Mouse (Mus musculus) hindbrain, embryonic 14.5 days (tissue): ENCODE measurements around the gene Rpl13a. TPM values are rescaled to one million over a fixed set of nuclear protein-coding genes. Genes with fewer than 3 reads are reported as not detected.
A peak's percentile ranks its signal among the peaks of the same experiment; 100 is the strongest.
"Not testable (repeated sequence)": the region's sequence is repeated elsewhere in the genome, so short reads cannot be mapped to it uniquely, and the experiment has no call there.

Experiments used
- ATAC-seq: fragments of 200-750 bp; cut with Nextera tagmentation; 2 replicates; pipeline ENCODE4 v1.8.0; 2017; ENCODE audit warnings: moderate number of reproducible peaks, mild to moderate bottlenecking, moderate TSS enrichment, moderate library complexity; ENCODE audit not compliant: low FRiP score
- DNase-seq: peaks from one replicate; pipeline ENCODE4 v3.0.0-alpha.2; 2015; ENCODE audit warnings: low spot score
- H3K27ac ChIP-seq: fragments of 300-500 bp; sonication (generic); 2 replicates; pipeline ENCODE4 v1.5.1; 2014; ENCODE audit warnings: mild to moderate bottlenecking, moderate library complexity
- H3K27me3 ChIP-seq: fragments of 300-500 bp; sonication (generic); 2 replicates; pipeline ENCODE4 v1.6.1; 2014; ENCODE audit warnings: mild to moderate bottlenecking, low read length, mixed read lengths; ENCODE audit not compliant: control insufficient read depth, insufficient read depth
- H3K36me3 ChIP-seq: fragments of 300-500 bp; sonication (generic); replicated peaks from 2 replicates; pipeline ENCODE4 v1.6.1; 2014; ENCODE audit not compliant: control insufficient read depth, insufficient read depth
- H3K4me1 ChIP-seq: fragments of 300-500 bp; sonication (generic); replicated peaks from 2 replicates; pipeline ENCODE4 v1.6.1; 2014; ENCODE audit warnings: antibody characterized with exemption, low read length, mixed read lengths; ENCODE audit not compliant: control insufficient read depth, insufficient read depth
- H3K4me2 ChIP-seq: fragments of 300-500 bp; sonication (generic); replicated peaks from 2 replicates; pipeline ENCODE4 v1.6.1; 2014; ENCODE audit warnings: mild to moderate bottlenecking, moderate library complexity
- H3K4me3 ChIP-seq: fragments of 300-500 bp; sonication (generic); replicated peaks from 2 replicates; pipeline ENCODE4 v1.5.1; 2014; ENCODE audit warnings: mild to moderate bottlenecking, low read length
- H3K9ac ChIP-seq: fragments of 300-500 bp; sonication (generic); 2 replicates; pipeline ENCODE4 v1.6.1; 2014
- H3K9me3 ChIP-seq: fragments of 300-500 bp; sonication (generic); 2 replicates; pipeline ENCODE4 v1.6.1; 2016; ENCODE audit warnings: low read length; ENCODE audit not compliant: control insufficient read depth
- WGBS: fragments of 180-500 bp; shearing (Covaris S2); extraction: QIAGEN DNeasy Blood & Tissue Kit; methylation state at CpG from one replicate; pipeline ENCODE4 v1.1.7; 2014; 5-methylcytosine and 5-hydroxymethylcytosine counted together
- polyA plus RNA-seq: library from polyadenylated mRNA; unstranded; fragments of >200 nt; fragmentation: Nextera tagmentation; extraction: Ambion mirVana; gene quantifications from 2 replicates; pipeline ENCODE4 v1.2.1, GENCODE M21; 2014

The Rpl13a gene
- polyA plus RNA-seq, 1 experiment from 2014 or later, result 835 TPM

DNA sequence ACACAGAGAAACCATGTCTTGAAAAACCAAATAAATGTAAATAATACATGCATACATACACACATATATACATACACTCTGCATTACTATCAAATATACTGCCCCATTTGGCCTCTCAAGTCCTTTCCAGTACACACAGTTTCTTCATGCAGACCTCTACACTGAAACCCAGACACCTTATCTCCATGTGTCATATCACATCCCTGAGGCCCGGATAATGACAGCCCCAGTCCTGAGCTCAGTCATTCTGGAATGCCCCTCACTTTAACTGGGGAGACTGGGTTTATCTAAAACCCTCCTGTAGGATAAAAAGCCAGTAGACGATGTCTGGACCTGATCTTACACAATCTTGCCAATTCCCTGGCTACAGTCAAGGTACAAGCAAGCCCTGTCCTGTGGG is 15.1 kb downstream of the Rpl13a start:
- WGBS, result 90% methylated on average over 2 of the region's 2 CpGs
- Histone ChIP-seq H3K4me1 (no peaks in the 10 kb centered on the region), H3K9me3 (no peaks in the 10 kb centered on the region), H3K27me3 (no peaks in the 10 kb centered on the region), H3K4me2 (no peak overlapping the region), H3K36me3 (peaks cover 10% of the 10 kb centered on the region), H3K27ac (no peak overlapping the region), H3K9ac (no peak overlapping the region), H3K4me3 (no peak overlapping the region)
- no peak for ATAC-seq
- DNase-seq, result no peak

DNA sequence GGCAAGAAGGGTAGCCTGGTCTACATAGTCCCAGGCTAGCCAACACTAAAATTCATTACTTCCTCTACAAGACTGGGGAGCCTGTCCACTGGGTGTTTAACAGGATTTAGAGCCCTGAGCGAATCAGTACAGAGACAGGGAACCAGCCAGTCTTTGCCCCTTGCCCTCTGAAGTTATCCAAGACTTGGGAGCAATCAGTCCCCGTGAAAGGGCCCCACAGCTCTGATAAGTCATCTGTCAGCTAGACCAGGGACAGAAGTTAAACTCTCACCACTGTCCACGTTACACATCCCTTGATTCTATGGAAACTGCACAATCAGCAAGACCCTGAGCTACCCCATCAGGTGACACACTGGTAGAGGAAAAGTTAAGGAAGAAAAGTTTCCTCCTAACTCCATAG is 16.0 kb downstream of the Rpl13a start:
- Histone ChIP-seq H3K36me3 (0 out of 2 replicates have a peak, but pooled peaks cover under 1% of the 10 kb centered on the region), H3K27ac (no peak overlapping the region), H3K4me2 (no peak overlapping the region), H3K9me3 (no peaks in the 10 kb centered on the region), H3K4me1 (no peaks in the 10 kb centered on the region), H3K9ac (no peak overlapping the region), H3K27me3 (no peaks in the 10 kb centered on the region), H3K4me3 (no peak overlapping the region)
- no peak for ATAC-seq
- WGBS, result 73% methylated on average over 3 of the region's 3 CpGs
- DNase-seq, result no peak

DNA sequence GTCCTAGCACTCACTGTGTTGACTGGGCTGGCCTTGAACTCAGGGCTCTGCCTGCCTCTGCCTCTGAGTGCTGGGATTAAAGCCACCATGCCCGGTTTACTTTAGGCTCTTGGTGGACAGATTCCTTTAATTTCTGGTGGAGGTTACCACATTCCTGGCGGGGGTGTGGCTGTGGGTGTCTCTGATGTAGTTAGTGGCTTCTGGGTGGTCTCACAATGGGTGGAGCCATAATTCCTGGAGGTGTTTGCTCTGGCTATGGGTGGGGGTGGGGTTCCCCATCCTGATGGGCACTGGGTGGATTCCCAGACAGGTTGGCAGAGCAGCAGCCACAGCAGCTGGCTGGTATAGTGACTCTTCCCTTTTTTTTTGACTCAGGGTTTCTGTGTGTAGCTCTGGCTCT is 16.6 kb downstream of the Rpl13a start:
- Histone ChIP-seq H3K9me3 (no peaks in the 10 kb centered on the region), H3K27ac (no peak overlapping the region), H3K27me3 (no peaks in the 10 kb centered on the region), H3K4me1 (no peaks in the 10 kb centered on the region), H3K4me3 (no peak overlapping the region), H3K4me2 (no peak overlapping the region), H3K9ac (no peak overlapping the region), H3K36me3 (no peaks in the 10 kb centered on the region)
- DNase-seq (no peak), ATAC-seq (no peak)
- 75% methylated on average over 2 of the region's 2 CpGs for WGBS

DNA sequence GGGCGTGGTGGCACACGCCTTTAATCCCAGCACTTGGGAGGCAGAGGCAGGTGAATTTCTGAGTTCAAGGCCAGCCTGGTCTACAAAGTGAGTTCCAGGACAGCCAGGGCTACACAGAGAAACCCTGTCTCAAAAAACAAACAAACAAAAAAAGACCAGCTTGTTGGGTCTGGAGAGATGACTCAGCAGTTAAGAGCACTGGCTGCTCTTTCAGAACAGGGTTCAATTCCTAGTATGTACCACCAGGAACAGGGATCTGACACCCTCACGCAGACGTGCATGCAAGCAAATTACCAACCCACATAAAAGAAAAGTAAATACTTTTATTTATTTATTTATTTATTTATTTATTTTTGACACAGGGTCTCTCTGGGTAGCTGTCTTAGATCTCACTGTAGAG is 18.5 kb downstream of the Rpl13a start:
- not testable (repeated sequence) for ATAC-seq, H3K4me2 ChIP-seq, H3K9ac ChIP-seq, H3K36me3 ChIP-seq, H3K4me1 ChIP-seq, H3K9me3 ChIP-seq, DNase-seq, H3K27me3 ChIP-seq, H3K4me3 ChIP-seq, H3K27ac ChIP-seq
- 88% methylated on average over 4 of the region's 4 CpGs for WGBS

DNA sequence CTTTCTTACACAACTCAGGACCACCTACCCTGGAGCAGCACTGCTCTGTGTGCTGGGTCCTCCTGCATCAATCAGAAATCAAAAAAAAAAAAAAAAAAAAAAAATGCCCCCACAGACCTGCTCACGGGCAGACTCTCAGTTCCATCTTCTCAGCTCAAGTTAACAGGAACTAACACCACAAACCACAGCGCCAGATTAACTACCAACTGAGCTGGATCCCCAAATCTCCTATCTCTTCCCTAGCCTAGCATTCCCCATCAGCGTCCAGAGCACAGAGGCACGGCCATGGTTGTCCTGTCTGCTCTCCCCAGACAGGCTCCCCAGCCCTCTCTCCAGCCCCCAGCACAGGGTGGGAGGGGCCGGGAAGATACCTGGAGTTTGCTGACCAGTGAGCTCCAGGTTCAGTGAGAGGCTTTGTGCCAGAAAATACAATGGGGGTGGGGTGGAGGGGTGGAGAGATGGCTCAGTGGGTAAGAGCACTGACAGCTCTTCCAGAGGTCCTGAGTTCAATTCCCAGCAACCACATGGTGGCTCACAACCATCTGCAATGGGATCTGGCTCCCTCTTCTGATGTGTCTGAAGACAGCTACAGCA is 21.4 kb downstream of the Rpl13a start:
- WGBS, result 54% methylated on average over 5 of the region's 5 CpGs

DNA sequence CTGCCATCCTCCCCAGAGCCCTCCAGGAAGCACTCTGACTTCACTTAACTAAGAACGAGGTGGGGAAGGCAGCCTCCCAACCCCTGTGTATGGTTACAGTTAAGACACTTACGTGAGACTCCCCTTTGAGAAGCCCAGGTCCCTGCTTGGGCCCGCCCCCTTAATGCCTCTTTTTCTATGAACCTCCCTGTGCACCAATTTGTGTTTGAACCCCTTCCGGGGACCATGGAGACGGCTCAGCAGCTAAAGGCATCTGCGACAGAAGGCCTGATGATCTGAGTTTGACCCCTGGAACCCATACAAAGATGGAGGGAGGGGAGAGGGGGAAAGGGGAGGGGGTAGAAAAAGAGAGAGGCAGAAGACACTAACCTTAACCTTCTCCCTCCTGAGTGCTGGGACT is 22.1 kb downstream of the Rpl13a start:
- no peak for ATAC-seq
- H3K36me3 ChIP-seq, result no peaks in the 10 kb centered on the region
- 19% methylated on average over 6 of the region's 6 CpGs for WGBS
- H3K4me1 ChIP-seq, result no peaks in the 10 kb centered on the region
- no peak overlapping the region for H3K4me2 ChIP-seq
- H3K4me3 ChIP-seq, result no peak overlapping the region
- H3K9ac ChIP-seq, result no peak overlapping the region
- DNase-seq, result no peak
- H3K9me3 ChIP-seq, result no peaks in the 10 kb centered on the region
- no peaks in the 10 kb centered on the region for H3K27me3 ChIP-seq
- H3K27ac ChIP-seq, result no peak overlapping the region

More for the DNA sequence above, 21.4 kb downstream of the Rpl13a start:
- no peaks in the 10 kb centered on the region for H3K36me3 ChIP-seq
- no peak overlapping the region for H3K4me2 ChIP-seq
- ATAC-seq (no peak), DNase-seq (no peak)
- H3K27ac ChIP-seq, result no peak overlapping the region
- no peaks in the 10 kb centered on the region for H3K27me3 ChIP-seq
- H3K4me1 ChIP-seq, result no peaks in the 10 kb centered on the region
- no peaks in the 10 kb centered on the region for H3K9me3 ChIP-seq
- H3K4me3 ChIP-seq, result no peak overlapping the region
- H3K9ac ChIP-seq, result no peak overlapping the region

DNA sequence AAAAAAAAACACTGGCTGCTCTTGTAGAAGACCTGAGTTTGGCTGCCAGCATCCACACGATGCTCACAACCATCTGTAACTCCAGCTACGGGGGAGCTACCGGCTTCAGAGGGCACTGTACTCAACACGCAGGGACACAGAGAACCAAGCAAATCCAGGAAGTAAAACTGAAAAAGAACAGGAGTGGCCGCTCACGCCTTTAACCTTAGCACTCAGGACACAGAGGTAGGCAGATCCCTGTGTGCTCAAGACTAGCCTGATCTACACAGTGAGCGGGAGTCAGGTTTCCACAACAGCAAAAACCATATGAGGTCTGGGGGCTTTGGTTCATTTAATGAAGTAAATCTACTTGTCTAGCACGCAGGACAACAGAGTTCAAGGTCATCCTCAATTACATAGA is 23.1 kb downstream of the Rpl13a start:
- no peak overlapping the region for H3K9ac ChIP-seq
- WGBS, result 81% methylated on average over 8 of the region's 8 CpGs
- no peaks in the 10 kb centered on the region for H3K27me3 ChIP-seq
- no peaks in the 10 kb centered on the region for H3K4me1 ChIP-seq
- no peaks in the 10 kb centered on the region for H3K36me3 ChIP-seq
- no peak for DNase-seq
- H3K27ac ChIP-seq, result no peak overlapping the region
- no peak overlapping the region for H3K4me2 ChIP-seq
- H3K4me3 ChIP-seq, result no peak overlapping the region
- ATAC-seq, result no peak
- H3K9me3 ChIP-seq, result no peaks in the 10 kb centered on the region

DNA sequence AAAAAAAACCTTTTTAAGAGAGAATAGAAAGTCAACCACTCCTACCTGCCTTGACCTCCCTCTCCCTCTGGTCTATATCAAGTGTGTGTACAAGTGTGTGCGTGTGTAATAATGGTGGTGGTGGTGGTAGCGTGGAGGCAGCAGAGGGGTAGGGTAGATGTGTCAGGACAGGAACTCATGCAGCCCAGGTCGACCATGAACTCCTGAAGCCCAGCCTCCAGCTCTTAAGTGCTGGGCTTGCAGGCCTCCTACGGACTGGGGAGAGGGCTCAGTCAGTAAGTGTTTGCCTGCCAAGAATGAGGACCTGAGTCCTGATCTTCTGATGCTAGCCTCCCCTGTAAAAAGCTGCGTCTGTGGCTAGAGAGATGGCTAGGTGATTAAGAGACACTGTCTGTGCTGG is 23.6 kb downstream of the Rpl13a start:
- DNase-seq (no peak), ATAC-seq (no peak)
- Histone ChIP-seq H3K9ac (no peak overlapping the region), H3K4me2 (no peak overlapping the region), H3K4me1 (no peaks in the 10 kb centered on the region), H3K9me3 (no peaks in the 10 kb centered on the region), H3K27me3 (no peaks in the 10 kb centered on the region), H3K4me3 (no peak overlapping the region), H3K36me3 (no peaks in the 10 kb centered on the region), H3K27ac (no peak overlapping the region)
- 89% methylated on average over 5 of the region's 5 CpGs for WGBS

DNA sequence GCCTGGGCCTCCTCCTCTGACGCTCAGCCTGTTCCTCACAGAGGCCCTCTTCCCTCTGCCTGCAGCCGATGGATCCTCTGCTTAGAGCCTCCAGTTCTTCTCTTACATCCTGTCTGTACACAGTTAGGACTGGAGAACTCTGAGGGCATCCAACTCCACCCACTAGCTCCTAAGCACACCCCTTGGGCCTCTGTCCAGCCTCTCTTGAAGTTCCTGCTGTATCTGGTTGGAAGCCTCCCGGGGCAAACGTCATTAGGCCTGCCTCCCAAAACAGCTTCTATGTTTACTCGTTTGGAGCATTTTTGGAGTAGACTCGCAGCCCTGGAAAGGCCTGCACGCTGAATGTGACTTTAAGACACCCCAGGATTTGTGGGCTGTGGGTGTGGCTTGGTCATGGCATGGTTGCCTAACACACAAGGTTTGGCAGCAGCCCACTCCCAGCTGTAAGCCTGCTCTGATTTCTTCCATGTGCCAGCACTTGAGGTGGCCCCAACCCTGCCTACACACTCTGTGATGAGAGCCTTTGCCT is 24.8 kb downstream of the Rpl13a start, which contains the start of gene Fcgrt:
Fcgrt (minus strand) TSS at position 200 of the 529 bp plus-strand sequence.
- 0 out of 2 replicates have a peak within 1 kb of the TSS, but pooled peaks have one; percentile 16 for H3K9ac ChIP-seq
- no peaks in the 10 kb centered on the region for H3K36me3 ChIP-seq
- ATAC-seq, result no peak; the same call in 1 of the 2 replicates
- H3K4me3 ChIP-seq, result no peak within 1 kb of the TSS
- H3K4me2 ChIP-seq, result peak within 1 kb of the TSS; percentile 34
- WGBS, result 70% methylated on average over 7 of the region's 7 CpGs
- no peak within 1 kb of the TSS for H3K27ac ChIP-seq
- H3K4me1 ChIP-seq, result no peaks in the 10 kb centered on the region
- no peaks in the 10 kb centered on the region for H3K27me3 ChIP-seq
- DNase-seq, result no peak
- no peaks in the 10 kb centered on the region for H3K9me3 ChIP-seq
